Mouse (Mus musculus): ENCODE data around the gene Fgfr2. TPM values are rescaled to one million over a fixed set of nuclear protein-coding genes. Genes with fewer than 3 reads are reported as not detected.

Fgfr2 gene
- polyA plus RNA-seq, 1 experiment from 2014 or later = not detected

GRCm38 (mm10) chr7:131542115-131542871, 1580.9 kb downstream of the Fgfr2 start, which contains the start of gene Hmx3:
Gene Hmx3, plus strand, starts transcription at chr7:131542867.

GRCm38 (mm10) chr7:131410416-131411058, 1712.6 kb downstream of the Fgfr2 start, which contains the start of the genes Ikzf5 and Acadsb:
Gene Ikzf5, minus strand, starts transcription at chr7:131410521.
Gene Acadsb, plus strand, starts transcription at chr7:131410601.

GRCm38 (mm10) chr7:131370648-131371469, 1752.3 kb downstream of the Fgfr2 start, which contains the start of gene Pstk:
Gene Pstk, plus strand, starts transcription at chr7:131371141.

GRCm38 (mm10) chr7:131362615-131363300, 1760.4 kb downstream of the Fgfr2 start, which contains the start of gene 2310057M21Rik:
Gene 2310057M21Rik, minus strand, starts transcription at chr7:131362759.

GRCm38 (mm10) chr7:131333564-131333963, 1789.6 kb downstream of the Fgfr2 start, which contains the start of gene Fam24a:
Gene Fam24a, plus strand, starts transcription at chr7:131333864.

GRCm38 (mm10) chr7:131329416-131329815, 1793.7 kb downstream of the Fgfr2 start, which contains the start of gene Fam24b:
Gene Fam24b, minus strand, starts transcription at chr7:131329516.

GRCm38 (mm10) chr7:131322192-131322591, 1801.0 kb downstream of the Fgfr2 start, which contains the start of gene Cuzd1:
Gene Cuzd1, minus strand, starts transcription at chr7:131322292.

GRCm38 (mm10) chr7:131174121-131174520, 1949.0 kb downstream of the Fgfr2 start, which contains the start of gene 5430419D17Rik:
Gene 5430419D17Rik, plus strand, starts transcription at chr7:131174402.

GRCm38 (mm10) chr7:131146214-131146613, 1976.9 kb downstream of the Fgfr2 start, which contains the start of gene 4933402N03Rik:
Gene 4933402N03Rik, minus strand, starts transcription at chr7:131146314.

GRCm38 (mm10) chr7:131031755-131032154, 2091.4 kb downstream of the Fgfr2 start, which contains the start of gene Dmbt1:
Gene Dmbt1, plus strand, starts transcription at chr7:131032053.

GRCm38 (mm10) chr7:130935793-130936471, 2187.2 kb downstream of the Fgfr2 start, which contains the start of gene Htra1:
Gene Htra1, plus strand, starts transcription at chr7:130936111.

GRCm38 (mm10) chr7:130865613-130866591, 2257.2 kb downstream of the Fgfr2 start, which contains the start of gene Plekha1:
Gene Plekha1, plus strand, starts transcription at chr7:130865756.

GRCm38 (mm10) chr7:130773914-130774630, 2349.1 kb downstream of the Fgfr2 start, which contains the start of gene Btbd16:
Gene Btbd16, plus strand, starts transcription at chr7:130774069.

GRCm38 (mm10) chr7:130577388-130578003, 2545.7 kb downstream of the Fgfr2 start, which contains the start of gene Tacc2:
Gene Tacc2, plus strand, starts transcription at chr7:130577438.

GRCm38 (mm10) chr7:130572821-130573220, 2550.3 kb downstream of the Fgfr2 start, which contains the start of gene Nsmce4a:
Gene Nsmce4a, minus strand, starts transcription at chr7:130573118.

GRCm38 (mm10) chr7:130520049-130520425, 2603.1 kb downstream of the Fgfr2 start, which contains the start of gene Ate1:
Gene Ate1, minus strand, starts transcription at chr7:130520369.

Data from inflammation-experienced regulatory T-cells, adult 16 weeks (primary cell).